Mouse (Mus musculus) erythroblast, adult 5-6 weeks (primary cell): ENCODE results near the gene Mapk8. TPM values are rescaled to one million over a fixed set of nuclear protein-coding genes. Genes with fewer than 3 reads are reported as not detected.
A peak's percentile ranks its signal among the peaks of the same experiment; 100 is the strongest.

ENCODE experiments used
- ATAC-seq: replicated peaks from 2 replicates; pipeline ENCODE4 v1.8.0; 2016; ENCODE audit warnings: moderate number of reproducible peaks, mild to moderate bottlenecking, moderate TSS enrichment, inconsistent platforms; ENCODE audit not compliant: poor library complexity, low FRiP score, severe bottlenecking
- total RNA-seq, 2 experiments: library from RNA; stranded (forward) in 1 of 2; stranded (reverse) in 1 of 2; fragments of 150-400 nt in 1 of 2; fragments of 200-764, 138-1000 nt in 1 of 2; gene quantifications; 2 replicates each; pipeline versions ENCODE4 v1.2.3 to v1.2.4; 2015 to 2017; ENCODE audit warnings: low replicate concordance in 2 of 2

Gene Mapk8
- total RNA-seq, 2 experiments from 2014 or later, result 4.8 to 23.0 TPM

DNA sequence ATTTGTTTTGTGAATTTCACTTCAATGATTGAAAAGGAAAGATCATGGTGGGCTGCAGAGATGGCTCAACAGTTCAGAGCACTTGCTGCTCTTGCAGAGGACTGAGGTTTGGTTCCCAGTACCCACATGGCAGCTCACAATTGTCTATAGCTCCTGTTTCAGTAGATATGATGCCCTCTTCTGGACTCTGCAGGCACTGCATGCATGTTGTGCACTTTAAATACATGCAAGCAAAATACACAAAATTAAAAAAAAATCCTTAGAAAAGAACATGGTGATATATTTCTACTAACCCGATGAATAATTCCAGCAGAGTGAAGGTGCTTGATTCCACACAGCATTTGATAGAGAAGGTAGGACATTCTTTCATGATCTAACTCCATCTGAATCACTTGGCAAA, 44.6 kb downstream of the Mapk8 start:
- no peak for ATAC-seq

DNA sequence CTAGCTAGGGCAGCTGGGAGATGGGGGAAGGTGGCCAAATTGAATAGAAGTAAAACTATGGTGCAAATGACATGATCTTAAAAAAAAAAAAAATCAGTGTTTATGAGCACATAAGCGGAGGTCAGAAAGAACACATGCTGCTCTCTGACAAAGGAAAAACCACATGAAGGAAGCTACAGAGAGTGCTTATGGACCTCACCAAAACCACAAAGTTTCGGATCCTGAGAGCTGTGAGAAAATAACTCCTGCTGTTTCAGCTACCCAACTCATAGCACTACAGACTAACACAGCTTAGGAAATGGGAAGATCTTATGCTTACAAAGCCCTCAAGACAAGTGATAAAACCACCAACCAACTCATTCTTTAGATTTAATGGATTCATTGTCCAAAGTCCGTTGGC, 46.9 kb downstream of the Mapk8 start:
- no peak for ATAC-seq

DNA sequence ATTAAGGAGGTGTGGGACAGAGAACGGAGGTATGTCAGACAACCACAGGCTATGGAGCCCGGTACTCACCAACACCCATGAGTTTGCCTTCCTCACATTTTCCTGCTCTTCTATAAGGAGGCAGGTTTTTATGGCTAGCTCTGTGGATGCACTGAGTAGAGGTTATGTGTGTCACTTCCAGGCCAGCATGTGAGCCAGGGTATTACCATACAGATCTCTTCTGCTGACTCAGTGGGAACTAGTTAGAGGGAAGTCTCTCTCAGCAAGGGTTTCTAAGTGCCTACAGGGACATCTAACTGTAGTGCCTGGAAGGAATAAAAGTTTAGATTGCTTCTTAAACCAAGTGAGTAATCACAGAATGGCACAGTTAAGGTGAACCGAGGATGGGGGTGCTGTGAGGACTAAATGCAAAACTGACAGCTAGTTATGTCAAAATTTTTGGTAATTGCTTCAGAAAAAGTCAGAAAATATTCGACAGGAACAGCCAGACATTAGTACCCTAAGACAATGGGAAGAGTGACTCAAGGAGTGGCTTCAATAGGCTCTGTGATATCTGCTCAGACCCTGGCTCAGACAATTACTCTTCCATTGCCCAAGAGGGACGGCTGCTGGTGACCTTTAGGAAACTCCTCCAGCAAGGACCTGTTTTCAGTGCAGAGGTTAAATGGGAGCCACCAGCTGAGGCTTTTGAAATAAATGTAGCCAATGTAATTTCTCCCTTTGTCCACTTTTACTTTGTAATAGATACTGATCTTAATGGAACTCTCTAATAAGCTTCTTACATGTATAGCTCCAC, 48.7 kb downstream of the Mapk8 start:
- ATAC-seq, result no peak

DNA sequence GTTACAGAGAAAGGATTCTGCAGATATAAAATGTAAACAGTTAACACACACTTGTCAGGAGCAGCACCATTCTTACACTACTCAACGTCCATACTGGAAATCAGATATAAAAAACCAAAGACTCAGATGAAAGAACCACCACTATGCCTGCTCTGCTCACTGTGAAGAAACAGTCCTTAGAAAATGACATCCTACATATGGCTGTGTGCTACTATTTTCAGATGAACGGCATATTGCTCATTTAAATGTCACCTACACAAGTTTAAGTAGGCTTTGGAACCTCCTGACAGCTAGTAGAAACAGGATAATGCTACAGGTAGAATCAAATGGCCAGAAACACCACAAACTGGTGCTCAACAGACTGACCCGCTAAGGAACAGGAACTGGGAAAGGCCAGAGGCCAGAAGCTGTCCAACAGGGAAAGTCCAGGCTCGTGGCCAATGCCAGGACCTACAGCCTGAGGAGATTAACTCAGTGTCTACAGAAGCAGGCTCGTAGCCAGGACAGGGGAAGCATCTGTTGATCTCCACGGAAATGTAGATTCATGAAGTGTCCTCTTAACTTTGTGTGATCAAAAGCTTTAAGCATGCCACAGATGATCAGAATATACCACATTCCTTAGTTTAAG, 66.0 kb downstream of the Mapk8 start:
- no peak for ATAC-seq

DNA sequence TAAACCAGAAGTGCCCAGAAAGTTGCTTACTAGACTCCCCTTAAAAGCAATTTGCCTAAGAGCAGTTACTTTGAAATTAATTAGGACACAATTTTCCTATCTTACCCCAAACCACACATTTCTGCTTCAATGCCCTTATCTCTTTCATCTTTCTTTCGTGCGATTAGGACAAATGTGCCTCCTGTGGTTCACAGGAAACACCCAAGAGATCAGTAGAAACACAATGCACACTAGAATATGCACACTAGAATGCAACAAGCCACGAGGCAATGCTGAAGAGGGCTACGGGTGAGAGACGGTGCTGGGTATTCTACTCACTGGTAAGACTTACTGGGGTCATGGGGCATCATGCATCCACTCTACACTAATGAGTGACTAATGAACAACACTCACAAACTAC, 68.2 kb downstream of the Mapk8 start:
- no peak for ATAC-seq

DNA sequence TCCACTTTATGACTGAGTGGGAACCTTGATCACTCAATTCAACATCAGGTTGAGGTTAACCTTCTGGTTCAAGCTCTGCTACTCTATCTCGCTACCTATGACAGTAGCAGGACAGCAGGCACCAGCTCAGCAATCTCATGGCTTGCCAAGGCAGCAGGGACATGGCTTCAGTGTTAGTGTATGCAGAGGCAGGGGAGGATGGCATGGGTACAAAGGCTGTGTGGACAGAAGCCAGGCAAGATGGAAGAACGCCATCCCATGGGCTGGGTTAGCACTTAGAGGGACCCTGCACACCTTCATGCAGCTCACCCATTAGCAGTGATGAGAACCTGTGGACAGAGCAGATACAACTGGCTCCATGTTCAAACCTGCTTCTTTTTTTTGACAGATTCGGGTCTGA, 69.7 kb downstream of the Mapk8 start:
- no peak for ATAC-seq

DNA sequence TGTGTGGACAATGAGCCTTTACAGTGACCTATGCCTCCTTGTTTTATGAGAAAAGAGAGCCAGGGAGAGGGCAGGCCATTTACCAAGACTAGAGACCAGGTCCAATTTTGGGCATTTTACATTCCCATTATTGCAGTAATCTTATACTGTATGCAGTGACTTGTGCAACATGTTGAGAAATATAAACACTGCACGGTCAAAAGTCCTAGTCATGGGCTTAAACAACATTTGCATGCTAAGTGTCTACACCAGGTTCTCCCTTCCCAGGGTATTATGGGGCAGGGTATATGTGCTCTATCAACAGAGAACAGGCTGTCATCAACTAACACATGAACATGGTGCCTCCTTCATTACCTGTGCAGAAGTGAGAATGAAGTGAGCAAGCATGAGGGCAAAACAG, 72.9 kb downstream of the Mapk8 start:
- no peak for ATAC-seq

DNA sequence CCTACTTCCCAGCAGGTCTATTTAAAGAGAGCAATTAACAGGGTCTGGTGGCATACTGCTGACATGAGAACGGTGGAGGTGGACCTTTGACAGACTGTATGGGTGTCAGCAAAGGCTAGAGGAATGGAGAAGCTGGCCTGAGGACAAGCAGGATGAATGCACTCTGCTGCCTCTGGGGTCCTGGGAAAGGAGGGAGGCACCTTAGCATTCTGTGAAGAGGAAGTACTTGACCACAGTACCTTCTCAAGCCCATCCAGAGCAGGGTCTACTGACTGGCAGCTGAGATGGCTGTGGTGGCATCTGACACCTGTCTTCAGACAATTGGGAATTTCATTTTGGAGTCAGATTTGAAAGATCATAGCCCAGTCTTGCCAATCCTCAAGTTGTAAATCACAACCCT, 73.7 kb downstream of the Mapk8 start:
- no peak for ATAC-seq

DNA sequence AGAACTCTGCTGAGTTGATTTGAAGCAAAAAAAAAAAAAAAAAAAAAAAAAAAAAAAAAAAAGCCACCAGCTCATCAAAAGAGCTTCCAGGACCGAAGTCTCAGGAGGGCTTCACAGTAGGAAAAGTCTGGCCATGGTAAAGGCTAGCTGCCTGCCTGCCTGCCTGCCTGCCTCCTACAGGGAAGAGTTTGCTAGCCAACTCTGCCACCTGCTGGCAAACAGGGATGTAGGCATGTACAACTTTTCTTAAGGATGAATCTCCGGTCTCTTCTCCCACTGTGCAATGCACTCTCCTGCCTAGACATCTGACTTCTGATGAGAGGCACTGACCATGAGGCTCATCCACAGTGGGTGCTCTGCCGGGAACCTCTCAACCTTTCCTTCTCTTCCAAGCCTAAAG, 75.7 kb downstream of the Mapk8 start:
- no peak for ATAC-seq

DNA sequence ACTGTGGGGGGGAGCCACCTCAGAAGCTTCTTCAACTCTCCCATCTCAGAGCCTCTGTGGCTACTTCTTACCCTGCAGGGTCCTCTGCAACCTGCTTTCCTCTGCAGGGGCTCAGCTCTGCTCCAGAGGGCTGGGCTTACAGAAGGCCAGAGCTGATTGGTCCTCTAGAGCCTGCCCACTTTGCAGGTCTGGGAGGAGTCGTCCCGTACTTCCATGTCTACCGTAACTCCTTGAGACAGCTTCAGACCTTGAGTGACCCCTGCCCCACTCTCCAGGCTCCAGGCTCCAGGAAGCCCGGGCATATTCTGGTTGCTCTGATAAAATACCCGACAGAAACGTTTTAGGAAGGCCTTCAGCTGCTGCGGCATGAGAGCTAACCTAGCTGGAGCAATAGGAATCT, 76.9 kb downstream of the Mapk8 start:
- no peak for ATAC-seq

DNA sequence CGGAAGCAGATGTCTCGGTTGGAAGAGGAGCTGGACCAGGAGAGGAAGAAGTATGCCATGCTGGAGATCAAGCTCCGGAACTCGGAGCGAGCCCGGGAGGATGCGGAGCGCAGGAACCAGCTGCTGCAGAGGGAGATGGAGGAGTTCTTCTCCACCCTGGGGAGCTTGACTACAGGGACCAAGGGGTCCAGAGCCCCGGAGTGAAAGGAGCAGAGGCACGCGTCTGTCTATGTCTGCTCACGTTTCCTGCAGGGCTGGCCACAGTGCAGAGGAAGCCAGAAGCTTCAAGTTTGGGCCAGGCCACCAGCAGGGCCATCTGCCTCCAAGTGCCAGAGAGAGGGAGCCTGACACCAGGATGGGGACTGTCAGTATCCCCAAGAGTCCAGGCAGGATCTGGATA, 77.6 kb downstream of the Mapk8 start:
- ATAC-seq, result no peak

DNA sequence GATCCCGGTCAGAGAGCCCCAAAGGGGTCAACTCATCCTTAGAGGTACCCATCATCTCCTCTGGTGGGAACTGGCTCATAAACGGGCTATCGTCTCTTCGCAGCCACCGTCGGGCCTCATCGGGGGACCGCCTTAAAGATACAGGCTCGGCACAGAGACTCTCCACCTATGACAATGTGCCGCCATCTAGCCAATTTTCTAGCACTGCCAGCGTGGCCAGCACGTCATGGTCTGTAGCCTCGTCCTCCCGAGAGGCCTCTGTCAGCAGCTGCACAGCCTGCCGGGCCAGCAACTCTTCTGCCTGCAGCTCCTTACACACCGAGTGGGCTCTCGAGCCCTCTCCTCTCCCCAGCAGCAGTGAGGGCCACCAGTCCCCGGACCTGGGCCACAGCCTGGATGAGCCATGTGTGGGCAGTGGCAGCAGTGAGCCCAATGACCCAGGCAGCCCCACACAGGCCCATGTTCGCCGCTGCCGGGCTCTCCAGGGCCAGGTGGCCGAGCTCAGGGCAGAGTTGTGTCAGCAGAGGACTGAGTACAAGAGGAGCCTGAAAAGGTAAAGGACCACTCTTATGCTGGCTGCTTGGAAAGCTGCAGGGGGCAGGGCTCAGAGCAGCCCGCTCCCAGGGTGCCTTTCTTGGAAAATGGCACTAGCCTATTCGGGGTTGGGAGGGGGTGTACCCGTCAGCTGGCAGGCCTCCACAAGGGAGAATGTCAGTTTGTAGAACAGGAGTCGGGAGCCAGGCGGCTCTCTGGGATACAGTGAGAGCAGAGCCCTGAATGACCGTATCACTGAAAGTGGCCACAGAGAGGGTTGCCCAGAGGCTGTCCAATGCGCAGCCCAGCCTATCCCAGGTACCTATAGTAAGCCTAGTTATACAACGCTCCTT, 79.8 kb downstream of the Mapk8 start:
- ATAC-seq, result no peak

DNA sequence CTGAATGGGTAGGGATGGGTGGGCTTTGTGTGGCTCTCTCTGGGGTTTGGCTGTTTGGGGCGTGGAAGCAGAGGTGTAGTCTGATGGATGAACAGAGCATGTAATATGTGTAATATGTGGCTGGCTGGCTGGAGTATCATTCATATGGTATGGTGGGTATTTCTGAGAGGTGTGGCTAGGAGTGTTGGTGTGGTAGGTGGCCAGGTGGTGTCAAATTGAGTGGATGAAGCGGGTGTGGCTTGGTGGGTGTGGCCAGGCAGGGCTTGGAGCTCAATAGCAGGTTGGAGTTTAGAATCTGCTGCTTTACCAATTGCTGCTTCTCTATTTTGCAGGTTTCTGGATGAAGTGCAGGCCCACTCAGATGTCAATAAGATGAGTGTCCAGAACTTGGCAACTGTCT, 82.9 kb downstream of the Mapk8 start:
- no peak for ATAC-seq

DNA sequence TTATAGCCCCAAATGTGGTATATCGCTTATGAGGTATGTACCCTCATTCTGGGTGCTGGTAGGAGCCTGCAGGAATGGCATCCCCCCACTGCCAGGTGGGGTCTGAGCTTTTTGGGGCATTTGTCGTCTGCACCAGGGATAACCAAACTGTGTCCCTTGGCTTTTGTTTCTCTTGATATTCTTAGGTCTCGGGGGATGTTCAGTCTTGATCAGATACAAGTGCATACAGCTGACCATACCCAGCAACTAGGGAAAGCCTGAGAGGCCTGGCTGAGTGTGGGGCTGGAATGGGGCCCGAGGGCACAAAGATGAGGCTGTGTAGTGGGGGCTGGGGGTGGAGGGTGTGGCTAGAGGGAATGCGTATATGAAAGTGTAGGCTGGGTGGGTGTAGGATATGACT, 83.3 kb downstream of the Mapk8 start:
- ATAC-seq, result no peak

DNA sequence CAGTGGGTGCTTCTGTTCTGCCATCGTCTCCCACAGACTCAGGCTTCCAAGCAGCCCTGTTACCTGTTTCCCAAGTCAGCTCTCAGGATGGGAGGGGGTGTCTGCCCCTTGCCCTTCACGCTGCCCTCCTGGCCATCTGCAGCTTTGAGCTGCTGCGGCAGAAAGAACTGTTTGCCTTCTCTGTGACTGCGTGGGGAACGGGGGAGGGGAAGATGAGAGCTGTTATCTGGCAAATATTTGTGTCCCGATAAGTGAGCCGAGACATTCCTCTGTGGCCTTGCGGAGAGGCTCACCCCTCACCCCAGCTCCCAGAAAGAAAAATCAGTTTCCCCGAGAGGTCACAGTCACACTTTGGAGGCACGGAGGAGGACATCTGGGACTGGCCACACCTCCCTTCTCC, 84.2 kb downstream of the Mapk8 start:
- ATAC-seq, result no peak

DNA sequence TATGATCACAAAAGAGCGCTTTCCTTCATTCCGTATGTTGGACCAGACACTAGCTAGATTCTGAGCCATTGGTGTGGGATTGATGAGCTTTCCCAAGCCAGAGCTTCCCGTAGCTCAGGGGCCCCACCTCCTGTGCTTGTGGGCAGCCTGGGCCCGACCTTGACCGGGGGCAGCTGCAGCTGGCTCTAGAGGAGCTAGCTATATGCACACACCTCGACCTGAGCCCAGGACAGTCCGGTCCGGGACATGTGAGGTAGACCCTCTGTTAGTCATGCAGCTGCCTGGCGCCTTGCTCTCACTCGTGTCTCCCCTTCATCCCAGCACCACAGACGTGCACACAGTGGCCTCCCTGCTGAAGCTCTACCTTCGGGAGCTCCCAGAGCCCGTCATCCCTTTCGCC, 84.8 kb downstream of the Mapk8 start:
- peak; percentile 19; the same call in 1 of the 2 replicates for ATAC-seq

DNA sequence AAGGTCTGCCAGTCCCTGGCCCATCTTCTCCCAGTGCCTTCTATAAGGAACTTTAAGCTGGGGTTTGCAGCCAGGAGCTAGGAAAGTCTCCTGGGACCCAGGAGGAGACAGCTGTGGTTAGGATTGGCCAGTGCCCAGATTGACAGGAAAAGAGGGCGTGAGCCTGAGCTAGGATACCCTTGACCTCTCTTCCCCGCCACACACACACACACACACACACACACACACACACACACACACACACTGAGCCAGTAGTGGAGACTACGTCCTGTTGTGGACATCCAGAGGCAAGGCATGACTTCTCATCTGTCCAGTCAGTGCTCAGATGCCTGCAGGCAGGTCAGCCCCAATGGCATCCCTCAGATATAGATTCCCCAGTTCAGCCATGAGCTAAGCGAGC, 85.4 kb downstream of the Mapk8 start:
- ATAC-seq, result no peak

DNA sequence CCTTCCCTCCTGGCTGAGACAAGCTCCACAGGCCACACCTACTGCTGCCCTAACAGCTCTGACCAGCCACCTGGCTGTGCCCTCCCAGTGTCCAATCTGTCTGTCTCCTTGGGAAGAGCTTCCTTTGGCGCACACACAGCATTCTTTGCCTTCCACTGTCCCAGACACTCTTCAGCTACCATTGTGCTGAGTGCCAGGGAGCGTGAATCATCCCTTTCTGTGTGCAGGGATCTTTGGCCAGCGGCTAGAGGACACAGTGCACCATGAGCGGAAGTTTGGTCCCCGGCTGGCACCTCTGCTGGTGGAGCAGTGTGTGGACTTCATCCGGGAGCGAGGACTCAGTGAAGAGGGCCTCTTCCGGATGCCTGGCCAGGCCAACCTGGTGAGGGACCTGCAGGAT, 88.1 kb downstream of the Mapk8 start:
- ATAC-seq, result no peak

DNA sequence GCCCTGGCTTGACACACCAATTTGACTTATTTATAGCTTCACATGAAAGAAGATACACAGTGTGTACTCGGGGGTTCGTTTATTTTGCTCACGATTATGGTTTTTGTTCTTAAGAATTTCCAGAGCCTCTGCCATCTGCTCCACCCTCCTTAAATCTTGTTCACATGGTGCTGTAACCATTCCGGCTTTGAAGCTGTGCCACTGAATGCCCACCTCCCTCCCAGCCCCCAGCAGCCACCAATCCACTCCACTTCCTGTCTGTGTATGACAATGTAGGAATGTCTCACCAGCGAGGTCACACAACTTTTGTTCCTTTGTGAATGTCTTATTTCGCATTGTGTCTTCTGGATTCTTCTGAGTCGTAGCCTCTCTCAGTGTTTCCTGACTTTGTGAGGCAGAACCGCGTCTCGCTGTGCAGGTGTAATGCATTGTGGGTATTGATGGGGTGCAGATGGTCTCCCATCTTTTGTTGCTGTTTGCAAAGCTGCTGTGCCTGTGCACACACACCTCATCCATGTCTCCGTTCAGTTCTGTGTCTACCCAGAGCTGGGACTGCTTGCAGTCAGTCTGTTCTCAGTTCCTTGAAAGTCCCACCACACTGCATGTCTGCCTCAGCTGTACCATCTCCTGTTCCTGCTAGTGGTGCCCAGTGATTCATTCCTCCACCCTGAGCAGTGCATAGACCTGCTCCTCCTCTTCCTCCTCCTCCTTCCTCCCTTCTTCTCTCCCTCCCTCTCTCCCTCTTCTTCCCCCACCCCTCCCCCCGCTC, 89.2 kb downstream of the Mapk8 start:
- ATAC-seq, result no peak

DNA sequence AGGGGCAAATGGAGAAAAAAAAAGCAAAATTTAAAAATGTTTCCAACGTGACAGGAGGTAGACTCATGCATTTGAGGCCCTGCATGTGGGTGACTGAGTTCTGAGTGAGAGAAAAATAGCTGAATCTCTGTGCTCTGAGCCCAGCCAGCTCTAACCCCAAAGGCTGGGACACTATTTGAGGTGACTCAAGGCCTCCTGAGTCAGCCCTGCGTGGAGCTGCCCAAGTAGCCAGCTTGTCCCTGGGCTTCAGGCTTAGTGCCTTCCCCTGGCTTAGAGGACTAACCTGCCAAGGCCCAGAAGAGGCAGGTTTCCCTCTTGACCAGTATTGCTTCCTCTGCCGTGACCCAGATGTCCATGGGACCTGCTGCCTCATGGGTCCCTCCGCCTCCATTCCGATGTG, 91.7 kb downstream of the Mapk8 start:
- ATAC-seq, result no peak
